Mouse (Mus musculus) layer of hippocampus, adult 6 months (tissue): ENCODE results near the gene Calcoco2. TPM values are rescaled to one million over a fixed set of nuclear protein-coding genes. Genes with fewer than 3 reads are reported as not detected.

Source experiments
- long read RNA-seq, 2 experiments: library from polyadenylated mRNA; unstranded; transcript quantifications; one replicate each; pipeline ENCODE4 v2.0.0; 2019 to 2020
- polyA plus RNA-seq: library from polyadenylated mRNA; unstranded; fragments of <200 nt; fragmentation: Nextera tagmentation; gene quantifications from 2 replicates; pipeline ENCODE4 v1.2.3, GENCODE M21; 2021

Calcoco2 gene
- polyA plus RNA-seq, result 0.09 and 0.21 TPM in 2 replicates
- long read RNA-seq, experiment 1, partial matches to known transcripts, result 0 of 3 reads
- long read RNA-seq, experiment 1, other reads (novel, unspliced or antisense), result 3 of 3 reads
- long read RNA-seq, experiment 2, result 0 reads

DNA sequence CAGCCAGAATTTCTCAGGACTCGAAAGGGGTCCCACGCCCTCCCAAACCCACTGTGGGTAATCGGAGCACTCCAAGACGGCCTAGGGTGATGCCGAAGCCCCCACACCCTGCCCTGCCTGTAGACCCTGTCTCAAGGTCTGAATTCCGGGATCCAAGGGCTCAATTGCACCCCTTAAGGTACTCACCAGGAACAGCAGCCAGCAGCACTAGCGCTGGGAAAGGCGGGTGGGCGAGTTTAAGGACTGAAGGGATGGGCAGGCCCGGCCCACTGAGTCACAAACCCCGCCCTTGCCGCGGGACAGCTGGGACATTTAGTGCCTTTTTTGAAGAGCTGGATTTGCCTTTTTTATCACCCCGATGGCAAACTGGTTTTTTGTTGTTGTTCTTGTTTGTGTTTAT is at the start of gene Calcoco2:
TSS of gene Calcoco2 (minus strand) at position 214 of the 400 bp plus-strand sequence.

DNA sequence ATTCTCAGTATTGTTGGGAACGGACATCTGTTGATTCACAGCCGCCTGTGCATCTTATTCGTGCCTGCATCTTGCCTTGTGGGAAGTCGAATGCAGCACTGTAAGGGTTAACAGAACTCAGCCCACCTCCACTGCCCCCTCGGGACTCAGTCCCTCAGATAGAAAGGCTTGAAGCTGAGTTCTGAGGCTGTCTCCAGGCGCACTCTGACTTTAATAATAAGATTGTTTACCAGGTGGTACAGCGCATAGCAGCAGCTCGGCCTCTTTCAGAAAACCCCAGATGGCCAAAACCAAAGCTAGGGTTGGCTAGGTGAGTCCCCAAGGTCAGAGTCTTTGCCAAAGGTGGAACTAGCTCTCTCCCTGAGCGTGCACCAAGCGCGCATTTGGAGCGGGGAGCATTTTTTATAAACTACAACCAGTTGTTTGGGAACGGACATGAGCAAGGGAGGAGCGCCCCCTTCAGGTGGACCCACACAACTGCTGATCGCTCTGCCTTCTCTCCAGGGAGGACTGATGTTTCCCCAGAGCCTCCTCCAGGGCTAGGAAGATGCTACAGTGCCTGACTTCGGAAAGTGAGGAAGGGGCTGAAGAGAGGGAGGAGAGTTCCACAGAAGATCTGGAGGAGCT is 21.6 kb upstream of the Calcoco2 start, which contains the start of gene Ttll6:
TSS of gene Ttll6 (plus strand) at position 548 of the 627 bp plus-strand sequence.

DNA sequence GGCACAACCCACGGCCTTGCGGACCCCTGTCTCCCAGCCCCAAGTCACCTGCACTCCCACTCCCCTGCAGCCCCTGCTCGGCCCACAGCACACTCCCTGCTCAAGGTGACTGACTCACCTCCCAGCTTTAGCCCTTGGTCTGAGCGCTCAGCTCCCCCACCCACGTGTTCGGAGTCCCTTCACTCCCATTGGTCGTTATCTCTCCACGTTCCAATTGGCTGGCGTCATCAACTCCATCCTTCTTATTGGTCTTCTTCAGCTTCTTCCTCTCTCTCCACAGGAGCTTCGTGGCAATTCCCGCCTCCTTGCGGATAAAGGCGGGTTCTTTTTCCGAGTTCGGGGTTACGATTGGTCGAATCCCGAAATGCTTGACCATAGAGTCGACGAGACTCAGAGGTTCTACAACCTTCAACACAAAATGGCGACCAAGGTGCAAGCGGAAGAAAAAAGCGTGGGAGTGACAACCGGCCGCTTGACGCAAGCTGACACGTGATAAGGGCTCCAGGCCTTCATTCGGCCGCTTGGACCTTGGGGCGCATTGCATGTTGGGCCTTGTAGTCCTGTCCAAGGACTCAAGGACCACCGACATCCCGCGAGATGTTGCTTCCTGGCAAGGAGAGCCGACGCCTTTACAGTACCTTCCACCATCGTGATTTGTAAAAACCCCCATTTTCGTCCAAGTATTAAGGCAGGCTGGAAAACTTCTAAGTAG is 36.1 kb downstream of the Calcoco2 start, which contains the start of gene Atp5g1:
TSS of gene Atp5g1 (minus strand) at position 162 of the 712 bp plus-strand sequence.

DNA sequence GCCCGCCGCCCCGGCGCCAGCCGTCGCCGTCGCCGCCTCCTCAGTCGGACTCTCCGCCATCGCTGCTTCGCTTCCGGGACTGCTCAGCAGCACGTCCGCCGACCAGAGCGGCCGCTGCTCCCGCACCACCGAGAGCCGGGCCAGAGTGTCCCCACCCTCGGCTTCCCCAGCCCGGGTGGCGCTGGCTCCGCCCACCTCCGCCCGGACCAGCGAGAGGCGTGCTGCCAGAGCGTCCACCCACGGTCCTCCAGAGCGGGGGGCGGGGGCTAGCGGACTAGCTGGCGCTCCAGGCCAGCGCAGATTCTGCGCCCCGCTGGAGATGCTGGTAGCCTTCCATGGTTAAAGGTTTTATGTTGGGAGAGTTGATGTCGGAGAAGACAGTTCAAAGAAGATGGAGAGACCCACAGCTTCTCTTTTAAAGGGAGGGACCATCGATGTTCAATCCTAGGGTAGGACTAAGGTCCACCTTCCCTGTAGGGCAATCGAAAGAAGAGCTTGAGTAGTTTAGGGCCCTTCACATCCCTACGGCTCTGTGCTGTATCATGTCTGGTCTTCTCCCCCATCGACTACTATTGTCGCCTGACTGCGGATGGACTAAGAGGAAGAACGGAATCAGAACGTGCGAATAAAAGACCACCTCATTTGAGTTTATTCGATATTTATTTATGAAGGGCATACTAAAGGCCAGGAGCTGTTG is 46.4 kb downstream of the Calcoco2 start, which contains the start of gene Ube2z:
TSS of gene Ube2z (minus strand) at position 174 of the 697 bp plus-strand sequence.

Other genes starting within 250 kb of the Calcoco2 start
- not detected in 2 replicates for gene B4galnt2, start 197.1 kb downstream of the Calcoco2 start, polyA plus RNA-seq
- gene Igf2bp1, start 106.0 kb downstream of the Calcoco2 start, polyA plus RNA-seq, result not detected in 2 replicates
- gene Gip, start 87.4 kb downstream of the Calcoco2 start, polyA plus RNA-seq, result not detected in 2 replicates
- gene Snf8, start 77.1 kb downstream of the Calcoco2 start, polyA plus RNA-seq, result 25.0 and 26.8 TPM in 2 replicates
- gene Ube2z, start 46.6 kb downstream of the Calcoco2 start, polyA plus RNA-seq, result 6.6 and 6.9 TPM in 2 replicates
- 1,392 and 1,732 TPM in 2 replicates for gene Atp5g1, start 36.3 kb downstream of the Calcoco2 start, polyA plus RNA-seq
- 0.06 and 0.10 TPM in 2 replicates for gene Ttll6, start 21.8 kb upstream of the Calcoco2 start, polyA plus RNA-seq
- gene Hoxb13, start 82.4 kb upstream of the Calcoco2 start, polyA plus RNA-seq, result not detected in 2 replicates
- not detected in 2 replicates for gene Hoxb9, start 159.5 kb upstream of the Calcoco2 start, polyA plus RNA-seq
- not detected in 2 replicates for gene Hoxb8, start 169.9 kb upstream of the Calcoco2 start, polyA plus RNA-seq
- gene Hoxb7, start 174.7 kb upstream of the Calcoco2 start, polyA plus RNA-seq, result not detected in 2 replicates
- gene Hoxb6, start 180.5 kb upstream of the Calcoco2 start, polyA plus RNA-seq, result not detected in 2 replicates
- not detected in 2 replicates for gene Hoxb5, start 191.4 kb upstream of the Calcoco2 start, polyA plus RNA-seq
- gene Hoxb4, start 206.3 kb upstream of the Calcoco2 start, polyA plus RNA-seq, result not detected in 2 replicates
- not detected in 2 replicates for gene Hoxb3, start 211.4 kb upstream of the Calcoco2 start, polyA plus RNA-seq
- not detected in 2 replicates for gene Hoxb2, start 238.6 kb upstream of the Calcoco2 start, polyA plus RNA-seq